Comparison of ENCODE assay signal across 16 mouse cellular contexts in genomic region chr12:6087627-6088350, GRCm38 (mm10).
DNase-seq lines count a peak whose midpoint lies in the region; ATAC-seq lines count a peak whose summit lies in the region.
"Had no signal": no experiment of that assay in that cellular context is flagged by ENCODE, and none has a peak within 500 bp of the region (broad histone marks: within the 10 kb centered on the region; RNA-seq: fewer than 3 reads in every experiment).

No protein-coding gene starts in this region.

- H3K27ac ChIP-seq in forebrain, embryonic 15.5 days (replicated peaks) = peak overlapping the region; percentile 64
- H3K27ac ChIP-seq in forebrain, embryonic 12.5 days = no peak overlapping the region
- 0 out of 2 replicates have a peak overlapping the region, but pooled peaks have one; percentile 27 for H3K27ac ChIP-seq in hindbrain, embryonic 13.5 days
- H3K27ac ChIP-seq: liver, embryonic 13.5 days; macrophage had no signal

- no peak overlapping the region for H3K9ac ChIP-seq in forebrain, embryonic 15.5 days (replicated peaks)
- no peak overlapping the region for H3K9ac ChIP-seq in forebrain, embryonic 12.5 days
- H3K9ac ChIP-seq in hindbrain, embryonic 13.5 days = no peak overlapping the region
- H3K9ac ChIP-seq: heart, embryonic 12.5 days; liver, embryonic 13.5 days had no signal

- no peak overlapping the region for H3K4me3 ChIP-seq in forebrain, embryonic 15.5 days
- H3K4me3 ChIP-seq in forebrain, embryonic 12.5 days (replicated peaks) = no peak overlapping the region
- no peak overlapping the region for H3K4me3 ChIP-seq in hindbrain, embryonic 13.5 days
- H3K4me3 ChIP-seq: heart, embryonic 12.5 days; liver, embryonic 13.5 days had no signal

- ATAC-seq in forebrain, embryonic 15.5 days (replicated peaks) = peak; percentile 75
- no peak for ATAC-seq in forebrain, embryonic 12.5 days (ENCODE audit: low FRiP score)
- ATAC-seq in hindbrain, embryonic 13.5 days (ENCODE audit: low FRiP score) = peak; percentile 32; the same call in 1 of the 2 replicates
- ATAC-seq in frontal cortex, adult (ENCODE audit: low TSS enrichment) = no peak
- ATAC-seq: intestine, postnatal 0 days had no signal

- peak; percentile 3 for DNase-seq in right cerebral cortex, postnatal 4 days
- no peak for DNase-seq in right cerebral cortex, adult 18-20 months
- no peak for DNase-seq in ovary, adult 18-20 months (ENCODE audit: low spot score)
- DNase-seq in spleen, adult 12 weeks (ENCODE audit: low spot score) = no peak
- DNase-seq: adrenal gland, adult 2 months; B cell, adult 2 months; layer of hippocampus, postnatal 36 days; liver, embryonic 13.5 days; thymus, postnatal 36 days had no signal

- peaks cover 6% of the 10 kb centered on the region; the same call in 1 of the 2 replicates for H3K4me1 ChIP-seq in forebrain, embryonic 15.5 days
- no peaks in the 10 kb centered on the region for H3K4me1 ChIP-seq in forebrain, embryonic 12.5 days
- H3K4me1 ChIP-seq in hindbrain, embryonic 13.5 days (replicated peaks) = peaks cover 10% of the 10 kb centered on the region
- H3K4me1 ChIP-seq: liver, embryonic 13.5 days had no signal

- no peaks in the 10 kb centered on the region for H3K36me3 ChIP-seq in forebrain, embryonic 15.5 days
- no peaks in the 10 kb centered on the region for H3K36me3 ChIP-seq in forebrain, embryonic 12.5 days (replicated peaks)
- H3K36me3 ChIP-seq in hindbrain, embryonic 13.5 days = no peaks in the 10 kb centered on the region
- H3K36me3 ChIP-seq: heart, embryonic 12.5 days; liver, embryonic 13.5 days had no signal

- H3K9me3 ChIP-seq in forebrain, embryonic 15.5 days = no peaks in the 10 kb centered on the region
- H3K9me3 ChIP-seq in forebrain, embryonic 12.5 days = no peaks in the 10 kb centered on the region
- no peaks in the 10 kb centered on the region for H3K9me3 ChIP-seq in hindbrain, embryonic 13.5 days
- H3K9me3 ChIP-seq: heart, embryonic 12.5 days; liver, embryonic 13.5 days had no signal

- 52% methylated on average over 3 of the region's 3 CpGs for WGBS in forebrain, embryonic 15.5 days
- 79% methylated on average over 3 of the region's 3 CpGs for WGBS in forebrain, embryonic 12.5 days
- 45% methylated on average over 3 of the region's 3 CpGs for WGBS in hindbrain, embryonic 13.5 days

- H3K27me3 ChIP-seq in forebrain, embryonic 15.5 days = no peaks in the 10 kb centered on the region
- no peaks in the 10 kb centered on the region for H3K27me3 ChIP-seq in forebrain, embryonic 12.5 days
- H3K27me3 ChIP-seq in hindbrain, embryonic 13.5 days = no peaks in the 10 kb centered on the region
- H3K27me3 ChIP-seq: heart, embryonic 12.5 days; liver, embryonic 13.5 days had no signal

- H3K4me2 ChIP-seq in forebrain, embryonic 15.5 days (replicated peaks) = no peak overlapping the region
- H3K4me2 ChIP-seq in forebrain, embryonic 12.5 days = no peak overlapping the region
- no peak overlapping the region for H3K4me2 ChIP-seq in hindbrain, embryonic 13.5 days
- H3K4me2 ChIP-seq: heart, embryonic 12.5 days; liver, embryonic 13.5 days had no signal

Comparison
In these comparisons a context has a peak if more than half of its experiments do, and no peak if none do; other contexts are left out.
1. ATAC-seq: peak in forebrain, embryonic 15.5 days (single experiment) and hindbrain, embryonic 13.5 days (single experiment); none in forebrain, embryonic 12.5 days (single experiment) and frontal cortex, adult (single experiment).